Mouse (Mus musculus): ENCODE data around the gene Ttc34. TPM values are rescaled to one million over a fixed set of nuclear protein-coding genes. Genes with fewer than 3 reads are reported as not detected.

Ttc34 gene
- polyA plus RNA-seq, 1 experiment from 2014 or later, result not detected

GRCm38 (mm10) chr4:154897676-154898465 is 60.6 kb downstream of the Ttc34 start:
- Histone ChIP-seq H3K27me3 (peaks cover 78% of the 10 kb centered on the region), H3K27ac (replicated peaks) (no peak overlapping the region), H3K36me3 (replicated peaks) (no peaks in the 10 kb centered on the region), H3K9me3 (replicated peaks) (no peaks in the 10 kb centered on the region), H3K4me2 (peak overlapping the region; percentile 78), H3K4me1 (replicated peaks) (peaks cover 26% of the 10 kb centered on the region), H3K9ac (0 out of 2 replicates have a peak overlapping the region, but pooled peaks have one; percentile 37), H3K4me3 (replicated peaks) (peak overlapping the region; percentile 49)
- 64% methylated on average over 6 of the region's 6 CpGs for WGBS (ENCODE audit: insufficient replicate concordance)
- no peak for ATAC-seq (ENCODE audit: insufficient read depth)

DNA sequence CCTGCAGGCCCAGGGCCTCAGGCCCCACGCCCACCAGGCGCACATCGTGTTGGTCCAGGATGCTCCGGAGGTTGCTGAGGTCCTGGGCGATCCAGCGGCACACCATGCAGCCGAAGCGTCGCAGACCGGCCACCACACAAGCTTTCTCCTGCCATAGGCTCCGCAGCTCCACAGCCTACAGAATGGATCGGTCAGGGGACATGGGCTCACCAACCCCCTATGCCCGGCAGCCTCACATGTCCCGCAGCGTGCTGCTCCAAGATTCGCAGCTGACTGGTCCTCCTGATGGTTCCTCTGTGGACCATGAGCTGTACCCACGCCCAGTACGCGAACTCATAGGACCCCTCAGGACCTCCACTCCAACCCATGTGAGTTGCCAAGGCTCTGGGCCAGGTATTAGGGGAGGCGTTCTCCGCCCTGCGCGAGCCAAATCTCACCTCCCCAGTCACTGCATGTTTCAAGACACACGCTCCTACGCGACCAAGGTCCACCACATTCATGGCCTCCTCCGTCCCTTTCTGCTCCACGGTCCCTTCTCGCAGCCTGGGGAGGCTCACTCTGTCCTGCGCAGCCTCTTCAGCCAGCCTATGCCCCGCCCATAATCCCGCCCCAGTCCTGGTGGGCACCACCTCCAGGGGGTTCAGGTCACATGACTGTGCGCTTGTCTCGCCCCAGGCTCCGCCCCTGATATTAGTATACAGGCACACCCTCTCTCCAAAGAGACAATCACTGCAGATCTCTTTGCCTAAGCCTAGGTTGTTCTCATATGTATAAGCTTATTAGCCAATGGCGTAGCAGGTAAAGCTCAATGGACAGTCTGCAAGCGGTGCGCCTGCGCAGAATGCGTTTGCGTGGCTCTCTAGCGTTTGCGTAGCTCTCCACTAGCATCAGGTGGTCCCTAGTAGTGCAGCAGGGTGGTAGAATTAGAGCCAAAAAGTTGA is 61.5 kb downstream of the Ttc34 start, which contains the start of gene Fam213b:
Fam213b (minus strand) TSS at position 630 of the 941 bp plus-strand sequence.
- 10% methylated on average over 43 of the region's 43 CpGs for WGBS (ENCODE audit: insufficient replicate concordance)
- peak within 1 kb of the TSS; percentile 78 for H3K4me2 ChIP-seq
- peaks cover 69% of the 10 kb centered on the region for H3K27me3 ChIP-seq
- peak; percentile 89 for ATAC-seq (ENCODE audit: insufficient read depth)
- peak within 1 kb of the TSS; percentile 49 for H3K4me3 ChIP-seq (replicated peaks)
- peaks cover 33% of the 10 kb centered on the region for H3K4me1 ChIP-seq (replicated peaks)
- H3K27ac ChIP-seq (replicated peaks), result no peak within 1 kb of the TSS
- H3K36me3 ChIP-seq (replicated peaks), result no peaks in the 10 kb centered on the region
- H3K9ac ChIP-seq, result peak within 1 kb of the TSS; percentile 37; the same call in 1 of the 2 replicates
- H3K9me3 ChIP-seq (replicated peaks), result no peaks in the 10 kb centered on the region

- no peak overlapping the region for H3K9ac ChIP-seq
- no peak for ATAC-seq (ENCODE audit: insufficient read depth)
- H3K4me1 ChIP-seq (replicated peaks), result peaks cover 59% of the 10 kb centered on the region
- no peak overlapping the region for H3K4me2 ChIP-seq
- H3K27me3 ChIP-seq, result peaks cover 33% of the 10 kb centered on the region
- H3K36me3 ChIP-seq (replicated peaks), result no peaks in the 10 kb centered on the region
- no peak overlapping the region for H3K4me3 ChIP-seq (replicated peaks)
- H3K9me3 ChIP-seq (replicated peaks), result no peaks in the 10 kb centered on the region
- 71% methylated on average over 2 of the region's 2 CpGs for WGBS (ENCODE audit: insufficient replicate concordance)
- no peak overlapping the region for H3K27ac ChIP-seq (replicated peaks)
Observed at GRCm38 (mm10) chr4:154902371-154902770, 65.1 kb downstream of the Ttc34 start.

GRCm38 (mm10) chr4:154904185-154905071 is 67.2 kb downstream of the Ttc34 start:
- WGBS (ENCODE audit: insufficient replicate concordance), result 2% methylated on average over 16 of the region's 16 CpGs
- ATAC-seq (ENCODE audit: insufficient read depth), result peak; percentile 94
- Histone ChIP-seq H3K4me3 (replicated peaks) (peak overlapping the region; percentile 62), H3K9me3 (replicated peaks) (no peaks in the 10 kb centered on the region), H3K9ac (peak overlapping the region; percentile 65), H3K27me3 (peaks cover 21% of the 10 kb centered on the region; the same call in 1 of the 2 replicates), H3K4me1 (replicated peaks) (peaks cover 54% of the 10 kb centered on the region), H3K36me3 (replicated peaks) (no peaks in the 10 kb centered on the region), H3K4me2 (peak overlapping the region; percentile 77), H3K27ac (replicated peaks) (peak overlapping the region; percentile 82)

GRCm38 (mm10) chr4:154907833-154908232 is 70.6 kb downstream of the Ttc34 start:
- WGBS (ENCODE audit: insufficient replicate concordance), result 32% methylated on average over 17 of the region's 17 CpGs
- Histone ChIP-seq H3K4me3 (replicated peaks) (peak overlapping the region; percentile 29), H3K4me2 (peak overlapping the region; percentile 59), H3K9me3 (replicated peaks) (peaks cover 3% of the 10 kb centered on the region; the same call in 1 of the 2 replicates), H3K27ac (replicated peaks) (peak overlapping the region; percentile 93), H3K4me1 (replicated peaks) (peaks cover 83% of the 10 kb centered on the region), H3K27me3 (no peaks in the 10 kb centered on the region), H3K9ac (peak overlapping the region; percentile 54), H3K36me3 (replicated peaks) (no peaks in the 10 kb centered on the region; the same call in 1 of the 2 replicates)
- ATAC-seq (ENCODE audit: insufficient read depth), result no peak

GRCm38 (mm10) chr4:154908490-154908889 is 71.2 kb downstream of the Ttc34 start:
- Histone ChIP-seq H3K4me3 (replicated peaks) (no peak overlapping the region), H3K27ac (replicated peaks) (peak overlapping the region; percentile 93), H3K9ac (no peak overlapping the region; the same call in 1 of the 2 replicates), H3K4me1 (replicated peaks) (peaks cover 86% of the 10 kb centered on the region), H3K36me3 (replicated peaks) (peaks cover 2% of the 10 kb centered on the region; the same call in 1 of the 2 replicates), H3K27me3 (no peaks in the 10 kb centered on the region), H3K4me2 (peak overlapping the region; percentile 59; the same call in 1 of the 2 replicates), H3K9me3 (replicated peaks) (peaks cover 3% of the 10 kb centered on the region; the same call in 1 of the 2 replicates)
- WGBS (ENCODE audit: insufficient replicate concordance), result 39% methylated on average over 5 of the region's 5 CpGs
- ATAC-seq (ENCODE audit: insufficient read depth), result no peak

- H3K27me3 ChIP-seq, result no peaks in the 10 kb centered on the region
- peak overlapping the region; percentile 36 for H3K4me3 ChIP-seq (replicated peaks)
- peak overlapping the region; percentile 98 for H3K27ac ChIP-seq (replicated peaks)
- WGBS (ENCODE audit: insufficient replicate concordance), result 26% methylated on average over 15 of the region's 15 CpGs
- peaks cover 3% of the 10 kb centered on the region; the same call in 1 of the 2 replicates for H3K9me3 ChIP-seq (replicated peaks)
- peak overlapping the region; percentile 66 for H3K4me2 ChIP-seq
- H3K4me1 ChIP-seq (replicated peaks), result peaks cover 91% of the 10 kb centered on the region
- H3K9ac ChIP-seq, result peak overlapping the region; percentile 70
- ATAC-seq (ENCODE audit: insufficient read depth), result peak; percentile 70
- peaks cover 24% of the 10 kb centered on the region for H3K36me3 ChIP-seq (replicated peaks)
Observed at GRCm38 (mm10) chr4:154910606-154911522, 73.6 kb downstream of the Ttc34 start.

- Histone ChIP-seq H3K9me3 (replicated peaks) (peaks cover 3% of the 10 kb centered on the region; the same call in 1 of the 2 replicates), H3K36me3 (replicated peaks) (peaks cover 32% of the 10 kb centered on the region), H3K4me3 (replicated peaks) (peak overlapping the region; percentile 36), H3K4me2 (peak overlapping the region; percentile 66), H3K9ac (peak overlapping the region; percentile 70), H3K27ac (replicated peaks) (peak overlapping the region; percentile 98), H3K4me1 (replicated peaks) (peaks cover 92% of the 10 kb centered on the region), H3K27me3 (no peaks in the 10 kb centered on the region)
- WGBS (ENCODE audit: insufficient replicate concordance), result 11% methylated on average over 2 of the region's 2 CpGs
- ATAC-seq (ENCODE audit: insufficient read depth), result peak; percentile 95
Observed at GRCm38 (mm10) chr4:154911644-154912043, 74.4 kb downstream of the Ttc34 start.

DNA sequence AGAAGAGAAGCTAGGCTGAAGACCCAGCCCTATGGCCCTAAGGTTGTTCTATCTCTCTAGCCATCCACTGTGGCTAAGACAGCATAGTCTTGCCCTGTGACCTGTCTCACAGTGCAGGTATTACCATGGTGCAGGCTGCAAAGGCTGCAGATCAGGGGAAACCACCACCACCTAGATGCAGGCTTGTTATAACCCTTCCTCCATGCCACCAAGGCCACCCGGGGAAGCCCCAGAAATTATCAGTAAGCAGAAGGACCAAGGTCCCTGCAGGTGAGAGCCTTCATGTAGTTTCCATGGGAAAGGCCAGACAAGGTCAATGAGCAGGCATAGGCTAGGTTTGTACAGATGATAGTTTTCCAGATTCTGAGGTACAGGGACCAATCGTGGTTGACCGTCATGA is 76.6 kb downstream of the Ttc34 start:
- H3K9me3 ChIP-seq (replicated peaks), result peaks cover 3% of the 10 kb centered on the region; the same call in 1 of the 2 replicates
- peak overlapping the region; percentile 41 for H3K9ac ChIP-seq
- no peaks in the 10 kb centered on the region for H3K27me3 ChIP-seq
- H3K4me1 ChIP-seq (replicated peaks), result peaks cover 96% of the 10 kb centered on the region
- H3K36me3 ChIP-seq (replicated peaks), result peaks cover 54% of the 10 kb centered on the region
- peak overlapping the region; percentile 98 for H3K27ac ChIP-seq (replicated peaks)
- no peak overlapping the region for H3K4me2 ChIP-seq
- 70% methylated on average over 3 of the region's 3 CpGs for WGBS (ENCODE audit: insufficient replicate concordance)
- no peak overlapping the region for H3K4me3 ChIP-seq (replicated peaks)
- no peak for ATAC-seq (ENCODE audit: insufficient read depth)
